Mouse (Mus musculus): ENCODE results near the gene C77080.

DNA sequence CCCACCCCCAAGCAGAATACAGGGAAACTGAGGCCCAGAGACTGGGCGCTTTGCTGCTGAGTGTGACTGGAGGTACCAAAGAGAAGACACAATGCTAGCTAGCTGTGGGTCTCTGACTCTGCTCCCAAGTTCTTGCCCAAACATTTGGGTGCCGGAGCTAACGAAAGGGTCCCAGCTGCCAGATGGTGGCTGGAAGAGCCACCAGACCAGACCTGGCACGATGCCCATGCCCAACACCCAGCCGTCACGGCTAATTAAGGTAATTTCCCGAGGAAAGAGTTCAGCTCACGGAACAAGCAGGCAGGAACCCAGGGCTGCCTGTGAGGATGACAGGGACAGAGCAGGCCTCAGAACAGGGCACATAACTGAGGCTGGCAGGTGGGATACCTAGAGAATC is 33.2 kb downstream of the C77080 start:
- no peak for TF ChIP-seq CTCF (IDR thresholded peaks at IDR 0.05; ENCODE audit: low read depth)
- TF ChIP-seq EP300 (IDR thresholded peaks at IDR 0.05; ENCODE audit: low read depth) = no peak
